Mouse (Mus musculus): Measurements from ENCODE around the gene Phldb3. TPM values are rescaled to one million over a fixed set of nuclear protein-coding genes. Genes with fewer than 3 reads are reported as not detected.

Phldb3 gene
- polyA plus RNA-seq, 1 experiment, result 7.5 TPM

GRCm38 (mm10) chr7:24664959-24665358 is 54.4 kb downstream of the Phldb3 start:
- Histone ChIP-seq H3K27me3 (ENCODE audit: control insufficient read depth, insufficient read depth, low read length) (no peaks in the 10 kb centered on the region), H3K4me3 (ENCODE audit: low read depth, low read length) (no peak overlapping the region), H3K27ac (ENCODE audit: insufficient read depth, low read depth, low read length) (no peak overlapping the region), H3K4me1 (ENCODE audit: control insufficient read depth, insufficient read depth, insufficient read length, low read length) (no peaks in the 10 kb centered on the region), H3K36me3 (ENCODE audit: control insufficient read depth, insufficient read depth, low read length) (no peaks in the 10 kb centered on the region)
- no peak for TF ChIP-seq POLR2A (IDR thresholded peaks at IDR 0.05; ENCODE audit: low read depth, low read length)
- no peak for TF ChIP-seq CTCF (IDR thresholded peaks at IDR 0.05; ENCODE audit: extremely low read depth, insufficient read length, insufficient replicate concordance, low read depth, low read length)
- 77% methylated on average over 9 of the region's 9 CpGs for WGBS

GRCm38 (mm10) chr7:24671944-24672439 is 61.4 kb downstream of the Phldb3 start:
- Histone ChIP-seq H3K36me3 (ENCODE audit: control insufficient read depth, insufficient read depth, low read length) (no peaks in the 10 kb centered on the region), H3K4me1 (ENCODE audit: control insufficient read depth, insufficient read depth, insufficient read length, low read length) (no peaks in the 10 kb centered on the region), H3K27ac (ENCODE audit: insufficient read depth, low read depth, low read length) (no peak overlapping the region), H3K27me3 (ENCODE audit: control insufficient read depth, insufficient read depth, low read length) (no peaks in the 10 kb centered on the region), H3K4me3 (ENCODE audit: low read depth, low read length) (no peak overlapping the region)
- 90% methylated on average over 23 of the region's 23 CpGs for WGBS
- no peak for TF ChIP-seq POLR2A (IDR thresholded peaks at IDR 0.05; ENCODE audit: low read depth, low read length)
- no peak for TF ChIP-seq CTCF (IDR thresholded peaks at IDR 0.05; ENCODE audit: extremely low read depth, insufficient read length, insufficient replicate concordance, low read depth, low read length)

- TF ChIP-seq CTCF (IDR thresholded peaks at IDR 0.05; ENCODE audit: extremely low read depth, insufficient read length, insufficient replicate concordance, low read depth, low read length), result no peak
- TF ChIP-seq POLR2A (IDR thresholded peaks at IDR 0.05; ENCODE audit: low read depth, low read length), result no peak
- no peaks in the 10 kb centered on the region for H3K4me1 ChIP-seq (ENCODE audit: control insufficient read depth, insufficient read depth, insufficient read length, low read length)
- no peak within 1 kb of the TSS for H3K27ac ChIP-seq (ENCODE audit: insufficient read depth, low read depth, low read length)
- no peaks in the 10 kb centered on the region for H3K27me3 ChIP-seq (ENCODE audit: control insufficient read depth, insufficient read depth, low read length)
- H3K36me3 ChIP-seq (ENCODE audit: control insufficient read depth, insufficient read depth, low read length), result no peaks in the 10 kb centered on the region
- H3K4me3 ChIP-seq (ENCODE audit: low read depth, low read length), result no peak within 1 kb of the TSS
- WGBS, result 85% methylated on average over 9 of the region's 9 CpGs
These were observed 66.0 kb downstream of the Phldb3 start, which contains the start of gene Tex101 for GRCm38 (mm10) chr7:24676575-24676974. Gene Tex101, minus strand, starts transcription at chr7:24676675.

Other genes with a start within 250 kb of the Phldb3 start
- gene Kcnn4, start 240.5 kb upstream of the Phldb3 start, polyA plus RNA-seq (2012; rRNA removed), result 61.9 and 95.5 TPM in 2 replicates
- 29.9 and 54.2 TPM in 2 replicates for gene Smg9, start 211.1 kb upstream of the Phldb3 start, polyA plus RNA-seq (2012; rRNA removed)
- gene Irgc1, start 158.5 kb upstream of the Phldb3 start, polyA plus RNA-seq (2012; rRNA removed), result 0.05 and 0.37 TPM in 2 replicates
- 9.9 and 15.8 TPM in 2 replicates for gene Plaur, start 148.3 kb upstream of the Phldb3 start, polyA plus RNA-seq (2012; rRNA removed)
- 2.9 and 4.7 TPM in 2 replicates for gene Cadm4, start 128.7 kb upstream of the Phldb3 start, polyA plus RNA-seq (2012; rRNA removed)
- gene Zfp428, start 103.8 kb upstream of the Phldb3 start, polyA plus RNA-seq (2012; rRNA removed), result 6.4 and 15.7 TPM in 2 replicates
- gene AC161166.1, start 98.3 kb upstream of the Phldb3 start, polyA plus RNA-seq (2012; rRNA removed), result not detected in 2 replicates
- gene Irgq, start 80.1 kb upstream of the Phldb3 start, polyA plus RNA-seq (2012; rRNA removed), result 8.5 and 12.3 TPM in 2 replicates
- gene Pinlyp, start 64.6 kb upstream of the Phldb3 start, polyA plus RNA-seq (2012; rRNA removed), result 0.13 TPM in 1 of 2 replicates, not detected in the other
- 12.3 and 24.7 TPM in 2 replicates for gene Xrcc1, start 64.5 kb upstream of the Phldb3 start, polyA plus RNA-seq (2012; rRNA removed)
- gene Ethe1, start 23.2 kb upstream of the Phldb3 start, polyA plus RNA-seq (2012; rRNA removed), result 44.2 and 47.3 TPM in 2 replicates
- 0.62 and 0.79 TPM in 2 replicates for gene Zfp575, start 23.1 kb upstream of the Phldb3 start, polyA plus RNA-seq (2012; rRNA removed)
- gene Lypd3, start 25.8 kb downstream of the Phldb3 start, polyA plus RNA-seq (2012; rRNA removed), result 0.42 and 0.70 TPM in 2 replicates
- not detected in 2 replicates for gene Tex101, start 65.9 kb downstream of the Phldb3 start, polyA plus RNA-seq (2012; rRNA removed)
- gene BC049730, start 98.5 kb downstream of the Phldb3 start, polyA plus RNA-seq (2012; rRNA removed), result not detected in 2 replicates
- not detected in 2 replicates for gene Gm4763, start 116.1 kb downstream of the Phldb3 start, polyA plus RNA-seq (2012; rRNA removed)
- gene Cd177, start 149.5 kb downstream of the Phldb3 start, polyA plus RNA-seq (2012; rRNA removed), result 3.3 TPM in 2 replicates
- gene Ceacam10, start 166.4 kb downstream of the Phldb3 start, polyA plus RNA-seq (2012; rRNA removed), result 2.5 and 4.2 TPM in 2 replicates